Mouse (Mus musculus): ENCODE measurements at regions not wholly inside any gene's neighbourhood (a gene's known extent, or its start where the extent isn't known, plus 50 kb on each side); places are given as distances from the start of the nearest gene placed in this dataset.

DNA sequence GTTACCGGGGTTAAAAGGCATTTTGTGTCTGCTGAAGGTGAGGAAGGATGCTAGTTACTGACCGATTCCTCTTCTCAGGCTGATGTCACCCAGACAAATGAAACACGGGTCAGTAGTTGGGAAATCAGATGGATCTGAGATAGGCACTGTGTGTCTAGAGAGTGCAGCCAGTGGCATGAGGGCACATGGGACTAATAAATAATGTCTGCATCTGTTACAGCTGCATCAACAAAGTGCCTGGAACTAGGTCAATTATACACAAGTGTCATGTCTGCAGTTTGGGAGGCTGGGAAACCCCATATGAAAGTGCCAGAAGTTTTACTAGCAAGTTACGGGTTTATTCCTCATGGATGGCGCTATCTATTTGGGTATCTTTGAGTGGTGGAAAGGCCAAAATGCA, 68.8 kb downstream of the Cxcl12 start:
- no peak for ATAC-seq (ENCODE audit: insufficient number of reproducible peaks, low FRiP score, low TSS enrichment)

DNA sequence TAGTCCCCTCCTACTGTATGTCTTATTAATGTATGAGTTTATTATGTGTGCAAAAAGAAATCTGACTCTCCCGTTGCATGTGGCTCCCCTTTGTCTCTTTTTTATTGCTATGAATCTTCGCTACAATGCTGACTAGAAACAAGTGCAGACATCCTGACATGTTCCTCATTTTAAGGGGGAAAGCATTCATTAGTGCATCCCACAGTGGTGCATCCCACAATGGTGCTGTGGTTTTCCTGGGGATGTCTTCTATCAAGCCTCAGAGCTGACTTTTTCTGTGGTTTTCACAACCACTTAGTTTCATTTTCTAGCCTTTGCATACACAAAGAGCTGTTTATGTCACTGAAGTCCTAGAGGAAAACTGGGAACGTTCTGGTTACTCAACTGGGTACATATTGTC, 72.9 kb downstream of the Cxcl12 start:
- ATAC-seq (ENCODE audit: insufficient number of reproducible peaks, low FRiP score, low TSS enrichment) = no peak

DNA sequence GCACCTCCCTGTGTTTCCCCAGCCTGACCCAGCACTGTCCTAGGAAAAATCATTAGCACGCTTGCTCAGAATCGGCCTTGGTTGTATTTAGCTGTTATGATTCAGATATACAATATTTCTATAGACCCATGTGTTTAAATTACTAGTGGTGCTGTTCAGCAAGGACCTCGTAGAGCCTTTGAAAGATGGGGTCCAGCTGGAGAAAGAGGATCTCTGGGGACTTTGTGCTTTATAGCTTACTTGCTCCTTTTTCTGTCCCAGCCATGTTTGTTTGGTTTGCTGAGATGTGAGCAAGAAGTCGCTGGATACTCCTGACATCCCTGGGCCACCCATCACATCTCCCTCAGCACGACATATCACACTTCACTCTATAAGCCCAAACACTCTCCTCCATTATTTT, 77.1 kb downstream of the Cxcl12 start:
- no peak for ATAC-seq (ENCODE audit: insufficient number of reproducible peaks, low FRiP score, low TSS enrichment)

DNA sequence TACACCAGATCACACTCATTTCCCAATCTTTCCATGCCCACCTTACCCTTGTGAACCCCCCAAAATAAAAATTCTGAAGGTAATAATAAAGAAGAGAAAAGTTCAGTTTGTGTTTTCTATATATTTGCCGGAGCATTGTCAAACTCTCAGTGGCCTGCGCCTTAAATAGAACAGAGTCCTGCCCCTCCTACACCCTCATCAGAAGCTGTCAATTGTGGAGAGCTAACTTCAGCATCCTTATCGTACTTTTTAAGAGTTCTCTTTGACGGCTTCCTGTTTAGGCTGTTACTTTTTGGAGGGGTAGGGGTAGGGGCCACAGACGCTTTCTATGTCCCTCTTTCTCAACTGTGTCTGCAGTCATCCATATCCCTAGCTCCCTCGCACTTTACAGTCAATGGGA, 77.5 kb downstream of the Cxcl12 start:
- no peak for ATAC-seq (ENCODE audit: insufficient number of reproducible peaks, low FRiP score, low TSS enrichment)

DNA sequence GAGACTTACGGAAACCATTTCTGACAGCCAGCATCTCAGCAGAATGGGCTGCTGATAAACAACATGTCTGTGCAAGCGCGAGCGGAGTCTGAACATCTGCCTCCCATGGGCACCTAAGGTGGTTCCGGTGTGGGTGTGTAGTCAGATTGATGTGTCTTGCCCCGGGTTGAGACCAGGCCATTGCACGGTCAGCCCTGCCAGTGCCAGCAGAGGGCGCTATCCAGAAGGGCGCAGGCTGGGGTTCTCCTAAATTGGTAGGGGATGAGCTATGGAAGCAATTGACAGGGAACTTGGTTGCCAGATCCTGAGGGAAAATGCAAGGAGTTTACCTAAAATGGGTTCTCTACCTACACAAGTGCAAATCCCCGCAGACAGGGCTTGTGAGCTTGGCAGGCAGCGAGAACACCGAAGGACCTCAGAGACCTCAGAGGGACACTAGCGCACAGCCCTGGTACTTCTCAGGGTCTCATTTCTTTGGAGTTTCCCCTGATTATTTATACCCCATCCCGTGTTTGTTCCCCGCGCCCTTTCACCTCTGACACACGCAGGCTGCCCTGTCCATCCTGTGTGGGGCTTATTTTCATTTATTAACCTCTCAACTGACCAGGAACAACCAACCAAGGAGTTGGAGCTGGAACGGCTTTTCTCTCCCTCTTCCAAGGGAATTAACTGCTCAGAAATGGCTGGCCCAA, 81.0 kb downstream of the Cxcl12 start:
- 0 out of 2 replicates have a peak, but pooled peaks have one; percentile 28 for ATAC-seq (ENCODE audit: insufficient number of reproducible peaks, low FRiP score, low TSS enrichment)

DNA sequence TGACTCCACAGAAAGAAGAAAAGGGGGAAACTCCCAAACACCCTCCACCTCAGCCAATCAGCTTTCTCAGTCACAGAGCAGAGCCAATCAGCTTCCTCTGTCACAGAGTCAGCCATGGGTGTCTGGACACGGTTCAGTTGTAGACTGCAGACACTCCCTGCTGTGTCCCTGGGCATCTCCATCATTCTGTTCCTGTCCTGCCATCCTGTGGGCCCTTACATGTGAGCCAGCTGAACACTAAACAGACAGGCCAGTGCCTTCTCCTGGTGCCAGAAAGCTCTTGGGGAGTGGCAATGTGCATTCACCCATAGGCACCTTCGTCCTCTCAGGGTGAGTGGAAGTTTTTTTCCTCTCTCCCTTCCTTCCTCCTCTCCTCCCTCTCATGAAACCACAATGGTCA, 81.7 kb downstream of the Cxcl12 start:
- no peak for ATAC-seq (ENCODE audit: insufficient number of reproducible peaks, low FRiP score, low TSS enrichment)

DNA sequence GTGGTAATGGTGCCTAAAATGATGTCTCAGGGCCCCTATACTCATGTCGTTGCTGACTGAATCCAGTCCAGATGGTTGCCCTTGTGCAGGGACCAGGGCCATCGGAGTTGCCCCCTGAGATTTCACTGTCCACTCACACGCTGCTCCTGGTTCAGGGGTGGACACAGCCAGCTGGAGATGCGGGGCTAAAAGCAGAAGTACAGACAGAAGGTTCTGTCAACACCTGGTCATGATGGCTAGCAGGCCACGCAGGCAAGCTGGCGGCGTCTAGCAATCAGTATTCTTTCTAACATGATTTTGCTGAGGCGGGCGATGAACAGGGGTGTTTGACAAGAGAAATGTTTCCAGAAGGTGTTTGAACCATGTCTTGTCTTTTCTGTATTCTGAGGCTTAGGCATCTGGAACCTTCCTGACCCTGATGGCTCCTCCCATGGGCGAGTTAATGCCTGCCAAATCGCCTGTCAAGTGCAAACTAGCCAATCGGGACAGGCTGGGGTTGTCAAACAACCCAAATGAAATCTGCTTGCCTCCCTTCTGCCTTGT, 83.1 kb downstream of the Cxcl12 start:
- no peak for ATAC-seq (ENCODE audit: insufficient number of reproducible peaks, low FRiP score, low TSS enrichment)

DNA sequence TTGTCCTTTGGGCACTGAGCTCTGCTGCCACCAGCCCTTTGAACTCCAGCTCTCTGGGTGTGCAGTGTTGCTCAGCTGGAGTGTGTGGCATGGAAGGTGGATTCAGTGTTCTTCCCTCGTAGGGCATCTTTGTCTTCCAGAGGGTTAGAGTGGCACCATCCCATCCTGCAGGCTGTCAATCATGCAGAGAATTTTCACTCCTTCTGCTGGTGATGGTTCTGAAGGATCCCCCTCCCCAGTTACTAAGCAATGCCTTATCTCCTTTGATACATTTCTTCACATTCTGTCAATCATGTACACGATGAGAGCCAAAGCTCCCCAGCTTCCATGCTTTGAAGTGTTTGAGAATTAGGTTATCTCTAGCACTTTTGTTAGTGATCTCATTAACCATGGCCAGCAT, 84.0 kb downstream of the Cxcl12 start:
- ATAC-seq (ENCODE audit: insufficient number of reproducible peaks, low FRiP score, low TSS enrichment) = no peak

DNA sequence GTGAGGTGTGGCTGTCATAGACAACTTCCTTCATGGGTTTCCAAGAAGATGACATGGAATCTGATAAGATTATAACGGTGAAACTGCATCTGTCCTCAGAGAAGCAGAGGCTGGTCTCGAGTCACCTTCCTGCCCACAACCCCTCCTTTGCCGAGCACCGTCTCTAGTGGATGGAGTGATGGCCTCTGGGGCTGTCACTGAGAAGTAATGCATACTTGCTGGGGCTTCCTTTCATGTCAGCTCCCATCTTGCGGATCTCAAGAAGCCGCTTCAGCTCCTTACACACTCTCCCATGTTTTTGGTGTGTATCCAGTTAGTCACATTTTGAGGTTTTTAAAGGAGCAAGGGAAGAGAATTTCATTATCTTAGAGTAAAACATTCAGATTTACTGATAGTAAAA, 84.7 kb downstream of the Cxcl12 start:
- ATAC-seq (ENCODE audit: insufficient number of reproducible peaks, low FRiP score, low TSS enrichment) = no peak

DNA sequence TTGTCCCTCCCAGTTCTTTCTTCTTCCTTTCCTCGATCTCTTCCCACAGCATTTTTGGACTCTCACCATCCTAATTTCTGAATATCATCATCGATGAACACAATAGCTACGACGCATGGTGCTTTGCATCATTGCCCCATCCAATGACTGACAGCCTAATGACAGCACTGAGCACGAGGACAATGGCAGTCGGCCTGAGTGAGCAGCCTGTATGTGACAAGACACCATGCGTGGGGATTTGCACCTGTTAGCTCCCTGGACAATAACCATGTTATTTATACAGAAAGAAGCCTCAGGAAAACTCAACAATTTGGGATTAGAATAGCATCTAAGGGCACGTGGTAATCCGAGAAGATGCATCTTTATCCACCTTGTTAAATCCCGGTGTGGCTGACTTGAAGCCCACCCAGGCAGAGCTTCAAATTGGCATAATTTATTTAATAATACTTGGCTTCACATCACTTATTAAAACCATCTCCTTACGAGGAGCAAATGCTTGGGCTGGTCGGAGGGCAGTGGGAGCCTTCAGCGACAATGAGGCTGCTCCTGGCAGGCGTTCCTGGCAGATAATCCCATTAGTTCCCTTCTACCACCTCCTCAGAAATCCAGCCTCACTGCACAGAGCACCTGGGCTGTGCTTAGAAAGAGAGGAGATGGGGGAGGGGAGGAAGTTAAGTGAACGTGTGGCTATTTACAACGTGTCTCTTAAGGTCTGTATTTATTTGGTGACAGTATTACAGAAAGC, 85.4 kb downstream of the Cxcl12 start:
- no peak for ATAC-seq (ENCODE audit: insufficient number of reproducible peaks, low FRiP score, low TSS enrichment)

DNA sequence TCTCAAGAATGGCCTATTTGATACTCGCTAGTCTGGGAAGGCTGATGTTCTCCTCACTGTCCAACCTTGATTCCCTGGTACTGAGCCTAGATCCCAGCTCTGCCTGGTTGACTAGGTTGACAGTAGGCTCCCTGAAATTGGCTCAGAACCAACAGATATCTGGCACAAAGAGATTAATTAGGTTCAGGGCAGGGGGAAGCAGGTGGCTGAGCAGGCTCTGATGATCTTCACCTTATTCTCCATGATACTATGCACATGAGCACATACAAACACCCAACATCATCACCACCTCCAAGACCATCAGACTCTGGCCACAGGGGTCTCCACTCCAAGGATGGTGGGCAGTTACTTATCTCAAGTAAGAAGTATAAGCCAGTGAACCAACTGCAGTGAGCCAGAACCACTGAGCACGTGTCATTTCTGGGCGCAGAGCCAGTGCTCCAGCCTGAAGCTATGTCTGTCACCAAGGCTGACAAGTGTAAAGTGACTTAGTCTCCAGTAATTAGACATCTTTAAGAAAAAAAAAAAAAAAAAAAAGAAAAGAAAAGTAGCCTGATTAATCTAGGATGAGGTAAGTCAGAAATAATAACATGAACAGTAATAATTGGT, 86.4 kb downstream of the Cxcl12 start:
- ATAC-seq (ENCODE audit: insufficient number of reproducible peaks, low FRiP score, low TSS enrichment) = peak; percentile 32; the same call in 1 of the 2 replicates

DNA sequence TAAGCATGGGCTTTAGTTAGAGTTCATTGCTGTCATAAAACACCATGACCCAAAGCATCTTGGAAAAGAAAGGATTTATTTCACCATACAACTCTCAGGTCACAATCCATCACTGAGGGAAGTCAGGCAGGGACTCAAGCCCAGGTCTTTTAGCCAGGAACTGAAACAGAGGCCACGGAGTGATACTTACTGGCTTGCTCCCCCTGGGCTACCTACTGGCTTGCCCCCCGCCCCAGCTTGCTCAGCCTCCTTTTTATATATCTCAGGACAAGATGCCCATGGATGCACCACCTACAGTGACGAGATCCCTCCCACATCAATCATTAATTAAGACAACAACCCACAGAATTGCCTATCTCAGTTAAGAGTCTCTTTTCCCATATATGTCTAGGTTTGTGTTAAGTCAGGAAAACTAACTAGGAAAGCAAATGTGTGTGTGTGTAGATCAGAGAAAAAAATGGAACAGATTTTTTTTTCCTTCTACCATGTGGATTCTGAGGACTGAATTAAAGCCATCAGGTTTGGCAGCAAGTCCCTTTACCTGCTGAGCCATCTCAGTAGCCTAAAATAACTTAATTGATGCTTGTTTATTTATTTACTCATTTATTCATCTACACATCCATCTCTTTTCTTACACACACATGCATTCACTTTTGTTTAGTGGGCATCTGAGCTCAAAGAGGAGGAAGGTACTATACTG, 87.2 kb downstream of the Cxcl12 start:
- no peak for ATAC-seq (ENCODE audit: insufficient number of reproducible peaks, low FRiP score, low TSS enrichment)

DNA sequence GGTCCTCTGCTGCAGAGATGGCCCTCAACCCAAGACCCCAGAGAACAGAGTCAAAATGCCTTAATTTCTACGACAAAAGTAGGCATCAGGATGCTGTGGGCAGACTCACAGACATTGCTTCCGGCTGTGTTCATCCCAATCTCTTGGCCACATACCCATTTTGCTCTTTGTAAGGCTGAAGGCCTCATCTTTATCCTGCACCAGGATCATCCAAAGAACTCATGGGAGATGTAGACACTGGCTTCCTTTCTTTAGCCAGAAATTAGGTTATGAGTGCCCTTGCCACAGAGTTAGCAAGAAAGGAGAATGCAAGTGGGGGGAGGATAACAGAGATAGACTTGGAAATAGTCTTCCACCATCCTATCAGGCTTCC, 87.8 kb downstream of the Cxcl12 start:
- ATAC-seq (ENCODE audit: insufficient number of reproducible peaks, low FRiP score, low TSS enrichment) = no peak

DNA sequence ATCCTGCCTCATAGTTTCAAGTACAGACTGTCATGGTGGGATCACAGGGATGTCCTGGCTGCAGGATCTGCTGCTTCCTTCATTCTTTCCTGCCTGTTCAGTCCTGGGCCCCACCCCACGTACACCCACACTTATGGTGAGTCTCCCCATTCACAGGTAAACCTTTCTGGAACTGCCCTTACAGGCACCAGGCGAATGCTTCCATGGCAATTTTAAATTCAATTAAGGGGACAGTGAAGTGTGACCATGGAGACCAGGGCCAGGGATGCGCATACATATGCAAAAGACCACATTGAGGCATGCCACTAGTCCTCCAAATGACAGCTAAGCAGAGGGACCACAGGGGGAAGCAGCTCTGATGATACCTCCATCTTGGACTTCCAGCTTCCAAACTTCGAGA, 89.3 kb downstream of the Cxcl12 start:
- no peak for ATAC-seq (ENCODE audit: insufficient number of reproducible peaks, low FRiP score, low TSS enrichment)

DNA sequence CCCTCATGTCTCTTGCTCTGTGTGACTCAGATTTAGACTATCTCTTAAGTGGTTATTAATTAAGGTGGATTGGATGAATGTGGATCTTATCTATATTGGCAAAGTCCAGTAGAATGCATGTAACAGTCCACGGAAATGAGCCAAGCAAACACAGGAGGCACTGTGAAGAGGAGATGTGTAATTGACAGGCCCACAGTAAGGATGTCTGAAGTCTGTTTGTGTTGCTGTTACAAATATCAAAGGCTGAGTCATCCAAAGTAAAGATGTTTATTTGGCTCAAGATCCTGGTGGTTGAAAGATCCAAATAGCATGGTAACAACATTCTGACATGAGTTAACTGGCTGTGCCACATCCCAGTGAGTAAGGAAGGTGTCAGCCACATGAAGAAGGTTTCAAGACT, 99.6 kb downstream of the Cxcl12 start:
- no peak for ATAC-seq (ENCODE audit: insufficient number of reproducible peaks, low FRiP score, low TSS enrichment)

DNA sequence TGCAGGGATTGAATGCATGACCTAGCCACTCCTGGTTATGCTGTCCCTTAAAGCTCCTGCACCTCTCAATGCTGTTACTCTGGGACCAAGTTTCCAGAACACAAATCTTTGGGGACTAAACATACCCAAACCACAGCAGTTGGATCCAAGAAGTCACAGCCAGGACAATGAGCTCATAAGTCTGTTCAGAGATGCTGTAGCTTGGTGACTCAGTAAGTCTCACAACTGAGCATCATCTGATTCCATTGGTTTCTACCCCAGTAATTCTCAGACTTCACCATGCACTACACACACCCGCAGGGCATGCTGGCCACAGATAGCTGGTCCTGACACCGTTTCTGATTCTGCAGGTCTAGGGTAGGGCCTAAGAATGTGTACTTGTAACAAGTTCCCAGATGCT, 100.0 kb downstream of the Cxcl12 start:
- ATAC-seq (ENCODE audit: insufficient number of reproducible peaks, low FRiP score, low TSS enrichment) = no peak

DNA sequence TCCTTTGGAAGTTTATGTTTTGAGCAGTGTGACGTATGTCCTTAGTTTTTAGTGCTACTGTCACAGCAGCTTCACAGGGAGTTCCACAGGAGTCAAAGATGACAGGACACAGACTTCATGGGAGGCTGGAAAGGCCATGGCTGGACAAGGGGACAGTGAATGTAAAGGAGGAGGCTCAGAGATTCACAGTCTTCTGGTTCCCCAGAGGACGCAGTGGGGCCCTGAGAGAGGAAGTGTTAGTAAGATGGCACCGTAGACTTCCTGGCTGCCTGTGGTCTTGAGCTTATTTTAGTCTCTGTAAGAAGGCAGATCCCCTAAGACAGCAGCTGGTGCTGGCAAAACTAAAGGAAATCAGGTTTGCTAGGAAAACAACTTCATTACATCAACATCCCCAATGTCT, 101.9 kb downstream of the Cxcl12 start:
- ATAC-seq (ENCODE audit: insufficient number of reproducible peaks, low FRiP score, low TSS enrichment) = no peak

DNA sequence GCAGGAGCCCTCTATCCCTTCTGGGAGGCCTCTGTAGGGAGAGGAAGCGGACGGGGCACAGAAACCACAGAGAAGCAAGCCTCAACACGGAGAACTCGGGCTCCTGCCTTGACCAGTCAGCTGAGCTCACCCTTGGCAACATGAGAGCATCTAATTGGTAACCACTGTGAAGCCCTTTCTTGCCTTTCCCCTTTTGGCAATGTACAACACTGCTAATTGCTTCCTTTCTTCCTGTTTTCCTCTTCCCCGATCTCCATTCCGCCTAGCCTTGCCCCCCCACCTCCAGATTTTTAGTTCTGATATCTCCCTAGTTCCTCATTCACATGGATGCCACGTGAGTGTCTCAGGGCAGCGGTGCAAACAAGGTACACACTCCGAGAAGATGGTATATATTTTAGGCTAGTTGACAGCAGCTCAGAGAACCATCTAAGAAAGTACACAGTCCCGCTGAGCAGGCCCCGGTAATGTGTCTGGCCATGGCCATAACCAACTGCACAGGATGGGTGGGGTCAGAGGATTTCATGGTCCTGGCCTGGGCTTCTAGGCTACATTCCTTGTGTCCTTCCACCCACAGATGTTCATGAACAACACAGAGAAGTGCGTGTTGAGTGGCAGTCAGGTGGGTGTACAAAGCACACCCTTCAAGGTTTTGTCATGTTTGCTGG, 103.4 kb downstream of the Cxcl12 start:
- no peak for ATAC-seq (ENCODE audit: insufficient number of reproducible peaks, low FRiP score, low TSS enrichment)

DNA sequence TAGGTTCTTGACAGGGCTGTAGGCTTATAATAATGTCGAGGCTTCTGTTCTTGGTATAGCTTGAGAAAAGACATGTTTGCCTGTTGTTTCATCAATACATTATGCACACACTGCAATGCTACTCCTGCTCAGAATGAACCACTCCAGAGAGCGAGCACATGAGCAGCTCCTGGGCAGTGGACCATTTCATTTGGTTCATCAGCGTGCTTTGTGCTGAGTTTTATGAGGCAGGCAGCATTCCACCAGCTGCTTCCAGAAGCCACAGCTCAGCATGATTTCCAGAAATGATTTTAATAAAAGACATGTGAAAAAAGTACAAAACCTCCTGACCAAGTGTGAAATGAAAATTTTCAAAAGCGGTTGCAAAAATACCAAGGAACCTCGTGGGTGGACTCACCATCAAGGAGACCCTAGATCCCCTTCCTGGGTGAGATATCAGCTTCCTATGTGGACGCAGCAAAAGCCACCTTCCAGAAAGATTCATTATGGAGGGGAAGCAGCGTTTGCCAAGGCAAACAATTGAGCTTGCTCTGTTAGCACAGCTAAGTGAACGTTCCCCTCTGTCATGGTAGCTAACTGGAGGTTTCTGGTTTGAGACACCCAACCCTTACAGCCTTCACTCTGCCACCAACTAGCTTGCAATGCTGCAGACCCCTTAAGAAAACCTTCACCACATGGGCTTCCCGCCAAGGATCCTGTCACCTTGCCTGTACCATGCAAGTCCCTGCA, 104.1 kb downstream of the Cxcl12 start:
- no peak for ATAC-seq (ENCODE audit: insufficient number of reproducible peaks, low FRiP score, low TSS enrichment)

DNA sequence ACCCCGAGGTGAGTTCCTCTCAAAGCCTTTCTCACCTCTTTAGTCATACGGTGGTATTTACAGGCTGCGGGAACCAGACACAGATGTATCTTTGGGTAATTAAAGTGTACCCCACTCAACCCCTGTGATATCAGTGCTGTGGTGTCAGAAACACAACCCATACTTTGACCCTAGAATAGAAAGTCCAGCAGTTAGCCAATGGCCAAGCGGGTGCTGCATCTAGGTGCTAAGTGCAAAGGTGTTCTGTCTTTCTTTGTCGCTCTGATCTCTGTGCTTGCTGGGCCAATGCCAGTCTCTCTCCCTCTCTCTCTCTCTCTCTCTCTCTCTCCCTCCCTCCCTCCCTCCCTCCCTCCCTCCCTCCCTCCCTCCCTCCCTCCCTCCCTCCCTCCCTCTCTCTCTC, 107.6 kb downstream of the Cxcl12 start:
- no peak for ATAC-seq (ENCODE audit: insufficient number of reproducible peaks, low FRiP score, low TSS enrichment)

All from cerebellum, adult (tissue).